Mouse (Mus musculus) neural tube, embryonic 11.5 days (tissue): ENCODE measurements around the gene Cenpc1. TPM values are rescaled to one million over a fixed set of nuclear protein-coding genes. Genes with fewer than 3 reads are reported as not detected.

ENCODE experiments used
- ATAC-seq: fragments of 200-750 bp; cut with Nextera tagmentation; 2 replicates; pipeline ENCODE4 v1.8.0; 2017; ENCODE audit warnings: moderate number of reproducible peaks, mild to moderate bottlenecking, moderate TSS enrichment, moderate library complexity; ENCODE audit not compliant: insufficient read depth, low FRiP score, low TSS enrichment
- DNase-seq: peaks from one replicate; pipeline ENCODE4 v3.0.0-alpha.2; 2015; ENCODE audit warnings: low spot score
- H3K27ac ChIP-seq: fragments of 300-500 bp; sonication (generic); 2 replicates; pipeline ENCODE4 v1.5.1; 2014; ENCODE audit warnings: low read depth, mild to moderate bottlenecking, low read length
- H3K27me3 ChIP-seq: fragments of 300-500 bp; sonication (generic); 2 replicates; pipeline ENCODE4 v1.6.1; 2014; ENCODE audit warnings: mild to moderate bottlenecking, low read length, mixed read lengths; ENCODE audit not compliant: control insufficient read depth, insufficient read depth
- H3K36me3 ChIP-seq: fragments of 300-500 bp; sonication (generic); 2 replicates; pipeline ENCODE4 v1.6.1; 2014; ENCODE audit warnings: mild to moderate bottlenecking, low read length, moderate library complexity, mixed read lengths; ENCODE audit not compliant: control insufficient read depth, insufficient read depth
- H3K4me1 ChIP-seq: fragments of 300-500 bp; sonication (generic); 2 replicates; pipeline ENCODE4 v1.6.1; 2014; ENCODE audit warnings: low read length, mixed read lengths; ENCODE audit not compliant: control insufficient read depth, insufficient read depth
- H3K4me2 ChIP-seq: fragments of 300-500 bp; sonication (generic); 2 replicates; pipeline ENCODE4 v1.6.1; 2014; ENCODE audit warnings: low read depth, mild to moderate bottlenecking, moderate library complexity
- H3K4me3 ChIP-seq: fragments of 300-500 bp; sonication (generic); 2 replicates; pipeline ENCODE4 v1.5.1; 2014; ENCODE audit warnings: low read depth, low read length
- H3K9ac ChIP-seq: fragments of 300-500 bp; sonication (generic); 2 replicates; pipeline ENCODE4 v1.6.1; 2014; ENCODE audit warnings: mild to moderate bottlenecking, low read length
- H3K9me3 ChIP-seq: fragments of 300-500 bp; sonication (generic); 2 replicates; pipeline ENCODE4 v1.6.1; 2016; ENCODE audit warnings: low read length; ENCODE audit not compliant: control insufficient read depth
- WGBS: fragments of 180-500 bp; shearing (Covaris S2); extraction: QIAGEN DNeasy Blood & Tissue Kit; methylation state at CpG from one replicate; pipeline ENCODE4 v1.1.7; 2014; 5-methylcytosine and 5-hydroxymethylcytosine counted together
- polyA plus RNA-seq: library from polyadenylated mRNA; unstranded; fragments of >200 nt; fragmentation: Nextera tagmentation; extraction: Ambion mirVana; gene quantifications from 2 replicates; pipeline ENCODE4 v1.2.1, GENCODE M21; 2014

The Cenpc1 gene
- polyA plus RNA-seq, 1 experiment from 2014 or later = 44.0 TPM

DNA sequence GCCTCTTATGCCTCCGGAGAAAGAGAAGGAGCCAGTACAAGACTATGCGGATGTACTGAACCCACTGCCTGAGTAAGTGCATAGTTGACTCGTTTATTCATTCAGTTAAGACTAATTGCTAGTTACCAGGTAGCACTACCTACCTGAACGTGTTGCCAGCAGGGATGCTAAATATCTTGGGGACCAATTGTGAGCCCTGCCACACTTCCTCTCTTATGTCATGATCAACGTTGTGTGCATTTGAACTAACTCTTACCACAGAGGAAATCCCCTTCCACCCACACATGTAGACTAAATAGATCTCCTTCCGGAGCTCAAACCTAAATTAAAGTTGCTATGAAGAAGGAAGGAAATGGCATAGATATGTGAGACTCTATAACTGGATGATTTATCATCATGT, 21.4 kb upstream of the Cenpc1 start:
- Histone ChIP-seq H3K36me3 (no peaks in the 10 kb centered on the region), H3K4me1 (no peaks in the 10 kb centered on the region), H3K27ac (no peak overlapping the region), H3K27me3 (no peaks in the 10 kb centered on the region), H3K9ac (no peak overlapping the region), H3K4me2 (no peak overlapping the region), H3K9me3 (no peaks in the 10 kb centered on the region), H3K4me3 (no peak overlapping the region)
- 85% methylated on average over 6 of the region's 6 CpGs for WGBS
- no peak for ATAC-seq
- DNase-seq = no peak

- DNase-seq = no peak
- Histone ChIP-seq H3K4me2 (no peak overlapping the region), H3K4me1 (no peaks in the 10 kb centered on the region), H3K9ac (no peak overlapping the region), H3K27me3 (no peaks in the 10 kb centered on the region), H3K4me3 (no peak overlapping the region), H3K27ac (no peak overlapping the region), H3K9me3 (no peaks in the 10 kb centered on the region), H3K36me3 (no peaks in the 10 kb centered on the region)
- 86% methylated on average over 7 of the region's 7 CpGs for WGBS
- ATAC-seq = no peak
These were observed 19.6 kb upstream of the Cenpc1 start for GRCm38 (mm10) chr5:86084979-86085378.

DNA sequence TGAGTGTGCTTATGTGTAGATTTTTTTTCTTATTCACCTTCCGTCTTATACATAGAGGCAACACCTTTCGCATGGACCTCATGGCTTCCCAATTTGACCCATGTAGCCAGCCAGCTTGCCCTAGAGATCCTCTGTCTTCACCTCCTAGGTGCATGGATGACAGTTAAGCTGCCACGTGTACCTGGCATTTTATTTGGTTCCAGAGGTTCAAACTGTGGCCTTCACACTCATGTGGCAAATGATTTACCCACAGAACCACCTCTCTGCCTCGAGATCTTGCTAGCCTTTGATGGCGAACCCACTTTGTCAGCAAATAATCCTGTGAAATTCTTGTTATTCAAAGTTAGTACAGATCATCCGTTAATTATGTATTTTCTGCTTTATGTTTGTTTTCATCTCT, 18.6 kb upstream of the Cenpc1 start:
- Histone ChIP-seq H3K27ac (no peak overlapping the region), H3K36me3 (no peaks in the 10 kb centered on the region), H3K4me1 (no peaks in the 10 kb centered on the region), H3K27me3 (no peaks in the 10 kb centered on the region), H3K9ac (no peak overlapping the region), H3K4me3 (no peak overlapping the region), H3K4me2 (no peak overlapping the region), H3K9me3 (no peaks in the 10 kb centered on the region)
- ATAC-seq (no peak), DNase-seq (no peak)
- 84% methylated on average over 6 of the region's 6 CpGs for WGBS

DNA sequence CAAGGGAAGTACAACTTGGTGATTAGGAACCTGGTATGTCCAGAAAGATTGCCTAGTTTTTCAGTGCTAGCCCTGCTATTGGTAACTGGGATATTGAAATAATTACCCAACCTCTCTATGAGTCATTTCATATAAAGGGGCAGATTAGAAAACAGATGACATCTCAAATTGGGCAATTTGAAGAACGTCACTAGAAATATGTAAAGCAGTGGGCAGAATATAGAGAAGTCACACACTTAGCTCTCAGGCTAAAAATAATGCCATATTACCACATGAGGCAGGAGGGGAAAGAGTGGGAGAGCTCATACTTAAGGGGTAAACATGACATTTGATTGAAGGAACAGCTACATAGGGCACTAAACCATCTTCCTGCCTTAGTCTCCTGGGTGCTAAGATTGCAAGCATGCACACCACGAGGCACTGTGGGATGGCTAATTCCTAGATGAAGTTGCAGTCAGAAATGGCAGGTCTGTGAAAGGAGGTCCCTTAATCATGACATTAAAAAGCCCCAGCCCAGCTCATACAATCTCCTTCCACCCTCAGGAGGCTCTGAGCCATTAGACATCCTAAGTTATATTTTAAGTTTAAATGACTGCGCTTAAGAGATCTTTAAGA, 13.4 kb upstream of the Cenpc1 start:
- ATAC-seq (no peak), DNase-seq (no peak)
- H3K9ac ChIP-seq = no peak overlapping the region
- no peaks in the 10 kb centered on the region for H3K36me3 ChIP-seq
- H3K27me3 ChIP-seq = no peaks in the 10 kb centered on the region
- no peaks in the 10 kb centered on the region for H3K4me1 ChIP-seq
- H3K9me3 ChIP-seq = no peaks in the 10 kb centered on the region
- no peak overlapping the region for H3K4me2 ChIP-seq
- no peak overlapping the region for H3K4me3 ChIP-seq
- 89% methylated on average over 3 of the region's 3 CpGs for WGBS
- no peak overlapping the region for H3K27ac ChIP-seq

- Histone ChIP-seq H3K36me3 (no peaks in the 10 kb centered on the region), H3K27ac (no peak overlapping the region), H3K9me3 (no peaks in the 10 kb centered on the region), H3K9ac (no peak overlapping the region), H3K4me2 (no peak overlapping the region), H3K27me3 (no peaks in the 10 kb centered on the region), H3K4me1 (no peaks in the 10 kb centered on the region), H3K4me3 (no peak overlapping the region)
- WGBS = 88% methylated on average over 4 of the region's 4 CpGs
- DNase-seq (no peak), ATAC-seq (no peak)
These were observed 7.5 kb upstream of the Cenpc1 start for GRCm38 (mm10) chr5:86072756-86073386.

GRCm38 (mm10) chr5:86071538-86071937, 6.2 kb upstream of the Cenpc1 start, which contains the start of gene Stap1:
Stap1 (plus strand) TSS chr5:86071746.
- DNase-seq (no peak), ATAC-seq (no peak)
- H3K27me3 ChIP-seq = no peaks in the 10 kb centered on the region
- H3K9me3 ChIP-seq = no peaks in the 10 kb centered on the region
- H3K4me3 ChIP-seq = no peak within 1 kb of the TSS
- 78% methylated on average over 7 of the region's 7 CpGs for WGBS
- no peaks in the 10 kb centered on the region for H3K36me3 ChIP-seq
- no peak within 1 kb of the TSS for H3K27ac ChIP-seq
- no peak within 1 kb of the TSS for H3K9ac ChIP-seq
- no peaks in the 10 kb centered on the region for H3K4me1 ChIP-seq
- no peak within 1 kb of the TSS for H3K4me2 ChIP-seq

DNA sequence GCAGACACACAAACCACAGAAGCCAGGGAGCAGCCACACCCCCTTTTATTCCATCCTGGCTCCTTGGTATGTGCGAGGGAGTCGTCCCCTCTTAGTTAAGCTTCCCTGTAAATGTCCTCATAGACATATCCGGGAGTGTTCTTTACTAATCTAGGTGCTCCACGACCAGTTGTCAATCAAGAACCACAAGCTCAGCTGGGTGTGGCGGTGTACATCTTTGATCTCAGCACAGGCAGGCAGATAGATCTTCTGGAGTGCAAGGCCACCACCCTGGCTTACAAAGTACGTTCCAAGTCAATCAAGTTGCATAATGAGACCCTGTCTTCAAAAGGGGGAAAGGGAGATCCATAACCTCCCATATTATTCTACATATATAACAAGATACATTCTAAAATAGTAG, 3.7 kb upstream of the Cenpc1 start:
- Histone ChIP-seq H3K9ac (no peak overlapping the region), H3K4me3 (no peak overlapping the region), H3K27ac (no peak overlapping the region), H3K4me2 (no peak overlapping the region), H3K27me3 (no peaks in the 10 kb centered on the region), H3K36me3 (no peaks in the 10 kb centered on the region), H3K9me3 (no peaks in the 10 kb centered on the region), H3K4me1 (peaks cover 4% of the 10 kb centered on the region; the same call in 1 of the 2 replicates)
- ATAC-seq = no peak
- WGBS = 81% methylated on average over 6 of the region's 6 CpGs
- DNase-seq = no peak

DNA sequence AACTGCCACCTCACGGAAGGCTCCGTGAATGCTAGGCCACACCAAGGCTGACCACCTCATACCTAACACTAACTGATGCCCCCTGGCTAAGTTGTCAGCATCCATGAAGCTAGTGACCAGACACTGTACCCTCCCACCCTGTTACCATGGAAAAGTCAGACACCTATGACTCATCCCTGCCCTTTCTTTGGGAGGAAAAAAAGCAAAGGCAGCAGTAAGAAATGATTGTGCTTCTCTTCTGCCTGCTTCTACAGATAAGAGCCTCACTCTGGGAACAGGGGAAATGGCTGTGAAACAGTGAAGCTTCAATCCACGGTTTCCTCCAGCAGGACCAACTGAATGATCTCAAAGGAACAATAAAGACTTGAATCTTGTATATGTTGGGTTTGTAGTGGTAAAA, 3.1 kb upstream of the Cenpc1 start:
- Histone ChIP-seq H3K4me3 (no peak overlapping the region), H3K27me3 (no peaks in the 10 kb centered on the region), H3K9me3 (no peaks in the 10 kb centered on the region), H3K36me3 (no peaks in the 10 kb centered on the region), H3K4me1 (peaks cover 7% of the 10 kb centered on the region; the same call in 1 of the 2 replicates), H3K9ac (no peak overlapping the region), H3K27ac (no peak overlapping the region), H3K4me2 (no peak overlapping the region)
- DNase-seq (no peak), ATAC-seq (no peak)
- 82% methylated on average over 3 of the region's 3 CpGs for WGBS

DNA sequence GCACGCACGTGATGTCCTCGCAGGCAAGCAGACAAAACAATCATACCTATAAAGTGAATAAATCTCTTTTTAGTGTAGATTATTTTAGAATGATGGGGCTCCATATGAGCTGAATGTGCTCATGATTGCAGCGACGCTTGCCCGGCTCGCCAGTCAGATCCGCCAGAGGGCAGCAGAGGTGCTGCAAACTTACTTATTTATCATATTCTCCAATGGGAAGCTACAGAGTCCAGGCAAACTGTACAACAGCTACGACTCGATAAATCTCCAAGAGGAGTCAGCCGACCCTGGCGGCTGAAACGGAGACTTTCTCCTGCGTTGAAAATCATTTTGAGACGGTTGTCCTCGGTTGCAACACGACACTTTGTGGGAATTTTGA, 1.2 kb upstream of the Cenpc1 start:
- Histone ChIP-seq H3K4me1 (peaks cover 7% of the 10 kb centered on the region; the same call in 1 of the 2 replicates), H3K27me3 (no peaks in the 10 kb centered on the region), H3K4me2 (peak overlapping the region; percentile 51), H3K9ac (0 out of 2 replicates have a peak overlapping the region, but pooled peaks have one; percentile 32), H3K36me3 (no peaks in the 10 kb centered on the region), H3K27ac (no peak overlapping the region), H3K9me3 (no peaks in the 10 kb centered on the region), H3K4me3 (peak overlapping the region; percentile 76)
- DNase-seq = peak; percentile 86
- under 1% methylated on average over 17 of the region's 17 CpGs for WGBS
- peak; percentile 28; the same call in 1 of the 2 replicates for ATAC-seq
